Mouse (Mus musculus) spleen, adult 18-20 months (tissue): ENCODE results near the gene Olfr819.
"Not testable (repeated sequence)": the region's sequence is repeated elsewhere in the genome, so short reads cannot be mapped to it uniquely, and the experiment has no call there.

Experiments
- DNase-seq, 2 experiments: peaks; one replicate each; pipeline ENCODE4 v3.0.0; 2022; ENCODE audit warnings: mixed read lengths in 2 of 2

The Olfr819 gene

GRCm38 (mm10) chr10:129967166-129967565 lies at the start of gene Olfr819:
Gene Olfr819 (minus strand): TSS chr10:129967266.
- DNase-seq, result not testable (repeated sequence)

GRCm38 (mm10) chr10:130012321-130012720 lies 45.3 kb upstream of the Olfr819 start, which contains the start of gene Olfr820:
Gene Olfr820 (plus strand): TSS chr10:130012621.
- no peak for DNase-seq

GRCm38 (mm10) chr10:130005366-130005765 lies 38.3 kb upstream of the Olfr819 start:
- not testable (repeated sequence) for DNase-seq

- DNase-seq, result not testable (repeated sequence)
These were observed 37.0 kb upstream of the Olfr819 start for GRCm38 (mm10) chr10:130004104-130004503.

GRCm38 (mm10) chr10:129984962-129985361 lies 17.9 kb upstream of the Olfr819 start, which contains the start of gene Gm10310:
Gene Gm10310 (minus strand): TSS chr10:129985062.
- not testable (repeated sequence) for DNase-seq

GRCm38 (mm10) chr10:129981867-129982266 lies 14.8 kb upstream of the Olfr819 start:
- DNase-seq, result not testable (repeated sequence)

GRCm38 (mm10) chr10:129976040-129976439 lies 9.0 kb upstream of the Olfr819 start, which contains the start of gene Olfr247:
Gene Olfr247 (minus strand): TSS chr10:129976140.
- not testable (repeated sequence) for DNase-seq

GRCm38 (mm10) chr10:129972994-129973393 lies 5.9 kb upstream of the Olfr819 start:
- not testable (repeated sequence) for DNase-seq

GRCm38 (mm10) chr10:129966232-129966631 lies 834 bp downstream of the Olfr819 start:
- DNase-seq, result not testable (repeated sequence)

GRCm38 (mm10) chr10:129949000-129949399 lies 18.1 kb downstream of the Olfr819 start, which contains the start of gene Olfr818:
Gene Olfr818 (minus strand): TSS chr10:129949100.
- DNase-seq, result no peak

GRCm38 (mm10) chr10:129915497-129915896 lies 51.6 kb downstream of the Olfr819 start, which contains the start of gene Olfr816:
Gene Olfr816 (minus strand): TSS chr10:129915597.
- no peak for DNase-seq
